Mouse (Mus musculus) forebrain, embryonic 16.5 days (tissue): ENCODE results near the gene Haus4. TPM values are rescaled to one million over a fixed set of nuclear protein-coding genes. Genes with fewer than 3 reads are reported as not detected.
A peak's percentile ranks its signal among the peaks of the same experiment; 100 is the strongest.

Experiments used
- ATAC-seq: fragments of 200-750 bp; cut with Nextera tagmentation; 2 replicates; pipeline ENCODE4 v1.8.0; 2017; ENCODE audit warnings: mild to moderate bottlenecking, moderate library complexity
- H3K27ac ChIP-seq: fragments of 300-500 bp; sonication (generic); 2 replicates; pipeline ENCODE4 v1.5.1; 2014; ENCODE audit warnings: low read length, control low read depth
- H3K27me3 ChIP-seq: fragments of 300-500 bp; sonication (generic); replicated peaks from 2 replicates; pipeline ENCODE4 v1.6.1; 2014; ENCODE audit warnings: low read length; ENCODE audit not compliant: control insufficient read depth, insufficient read depth
- H3K36me3 ChIP-seq: fragments of 300-500 bp; sonication (generic); 2 replicates; pipeline ENCODE4 v1.6.1; 2014; ENCODE audit not compliant: control insufficient read depth, insufficient read depth
- H3K4me1 ChIP-seq: fragments of 300-500 bp; sonication (generic); replicated peaks from 2 replicates; pipeline ENCODE4 v1.6.1; 2014; ENCODE audit warnings: low read length; ENCODE audit not compliant: control insufficient read depth, insufficient read depth
- H3K4me2 ChIP-seq: fragments of 300-500 bp; sonication (generic); 2 replicates; pipeline ENCODE4 v1.6.1; 2014; ENCODE audit warnings: mild to moderate bottlenecking, low read length, control low read depth
- H3K4me3 ChIP-seq: fragments of 300-500 bp; sonication (generic); replicated peaks from 2 replicates; pipeline ENCODE4 v1.5.1; 2014; ENCODE audit warnings: mild to moderate bottlenecking, low read length, control low read depth
- H3K9ac ChIP-seq: fragments of 300-500 bp; sonication (generic); replicated peaks from 2 replicates; pipeline ENCODE4 v1.6.1; 2014; ENCODE audit warnings: low read depth, low read length, control low read depth
- H3K9me3 ChIP-seq: fragments of 300-500 bp; sonication (generic); 2 replicates; pipeline ENCODE4 v1.6.1; 2016; ENCODE audit warnings: low read length; ENCODE audit not compliant: control insufficient read depth
- whole genome bisulfite sequencing: fragments of 180-500 bp; shearing (Covaris S2); extraction: QIAGEN DNeasy Blood & Tissue Kit; methylation state at CpG from one replicate; pipeline ENCODE4 v1.1.7; 2014; 5-methylcytosine and 5-hydroxymethylcytosine counted together
- polyA plus RNA-seq: library from polyadenylated mRNA; unstranded; fragments of >200 nt; fragmentation: Nextera tagmentation; extraction: Ambion mirVana; gene quantifications from 2 replicates; pipeline ENCODE4 v1.2.1, GENCODE M21; 2015

The Haus4 gene
- polyA plus RNA-seq, 1 experiment from 2014 or later, result 25.9 TPM

DNA sequence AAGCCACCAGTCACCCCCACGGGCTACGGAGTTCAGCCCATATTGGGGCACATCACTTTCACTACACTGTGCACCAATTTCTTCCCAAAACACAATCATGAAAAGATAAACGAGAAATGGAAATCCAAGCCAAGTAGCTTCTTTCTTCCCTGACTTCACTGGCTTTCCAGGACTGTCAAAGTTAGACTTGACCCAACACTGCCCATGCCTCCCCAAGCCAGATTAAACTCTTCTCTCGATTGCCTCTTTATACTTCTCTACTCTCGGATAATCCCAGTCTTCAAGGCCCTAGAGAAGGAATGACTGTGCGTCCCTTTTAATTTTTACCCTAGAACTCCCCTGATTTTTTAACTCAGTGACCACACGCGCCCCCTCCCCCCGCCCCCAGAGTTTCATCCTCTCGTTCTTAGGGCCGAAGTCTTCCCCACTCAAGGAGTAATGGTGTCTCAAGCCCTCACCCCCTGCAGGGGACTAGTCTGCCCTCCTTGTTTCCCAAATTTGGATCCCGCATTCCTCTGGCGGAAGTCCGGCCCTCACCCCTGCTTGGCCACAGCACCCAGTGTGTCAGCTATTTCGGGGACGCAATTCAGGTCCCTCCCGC, 37.6 kb downstream of the Haus4 start:
- peak overlapping the region; percentile 63 for H3K4me3 ChIP-seq
- peak overlapping the region; percentile 69 for H3K9ac ChIP-seq
- peak overlapping the region; percentile 85 for H3K4me2 ChIP-seq
- no peak; the same call in 1 of the 2 replicates for ATAC-seq
- 3% methylated on average over 17 of the region's 17 CpGs for WGBS
- H3K36me3 ChIP-seq, result peaks cover 22% of the 10 kb centered on the region
- H3K27ac ChIP-seq, result peak overlapping the region; percentile 48
- no peaks in the 10 kb centered on the region for H3K27me3 ChIP-seq
- peaks cover 3% of the 10 kb centered on the region; the same call in 1 of the 2 replicates for H3K9me3 ChIP-seq
- H3K4me1 ChIP-seq, result peaks cover 17% of the 10 kb centered on the region

DNA sequence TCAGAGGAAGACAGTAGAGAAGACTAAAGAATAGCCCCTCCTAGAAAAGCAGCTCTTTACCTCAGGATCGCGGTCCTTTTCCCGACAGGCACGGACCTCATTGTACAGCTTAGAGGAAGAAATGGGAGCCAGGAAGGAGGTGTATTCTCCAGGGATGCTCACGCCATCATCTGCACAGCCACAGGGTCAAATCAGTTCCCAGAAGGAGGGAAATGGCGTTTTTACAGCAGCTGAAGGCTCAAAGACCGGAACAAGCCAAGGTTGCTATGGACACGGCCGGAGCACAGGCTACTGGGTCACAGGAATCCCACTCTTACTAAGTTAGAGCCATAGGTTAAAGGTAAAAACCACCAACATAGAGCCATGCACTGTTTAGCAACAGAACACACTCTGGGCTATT, 44.6 kb downstream of the Haus4 start:
- Histone ChIP-seq H3K36me3 (peaks cover 63% of the 10 kb centered on the region), H3K27ac (no peak overlapping the region), H3K4me3 (no peak overlapping the region), H3K4me2 (no peak overlapping the region), H3K27me3 (no peaks in the 10 kb centered on the region), H3K4me1 (no peaks in the 10 kb centered on the region), H3K9ac (no peak overlapping the region), H3K9me3 (peaks cover 3% of the 10 kb centered on the region; the same call in 1 of the 2 replicates)
- ATAC-seq, result no peak
- WGBS, result 93% methylated on average over 9 of the region's 9 CpGs

DNA sequence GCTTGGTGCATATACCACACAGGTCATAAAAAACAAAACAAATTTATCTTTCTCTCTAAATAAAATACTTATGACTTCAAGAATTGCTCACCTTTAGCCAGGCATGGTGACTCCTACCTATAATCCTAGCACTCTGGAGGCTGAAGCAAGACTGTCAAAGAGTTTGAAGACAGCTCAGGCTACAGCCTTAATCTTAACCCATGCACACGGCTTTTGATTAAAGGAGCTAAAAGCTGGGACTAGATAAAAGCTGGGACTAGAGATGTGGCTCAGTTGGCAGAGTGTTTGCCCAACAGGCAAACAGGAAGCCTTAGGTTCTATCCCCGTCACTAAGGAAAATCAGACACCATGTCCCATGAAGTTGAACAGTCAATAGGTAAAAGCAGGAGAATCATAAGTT, 51.3 kb downstream of the Haus4 start:
- WGBS, result 86% methylated on average over 2 of the region's 2 CpGs
- Histone ChIP-seq H3K4me1 (no peaks in the 10 kb centered on the region), H3K36me3 (0 out of 2 replicates have a peak, but pooled peaks cover 13% of the 10 kb centered on the region), H3K9me3 (no peaks in the 10 kb centered on the region), H3K4me2 (no peak overlapping the region), H3K27me3 (no peaks in the 10 kb centered on the region), H3K4me3 (no peak overlapping the region), H3K27ac (no peak overlapping the region), H3K9ac (no peak overlapping the region)
- ATAC-seq, result no peak

DNA sequence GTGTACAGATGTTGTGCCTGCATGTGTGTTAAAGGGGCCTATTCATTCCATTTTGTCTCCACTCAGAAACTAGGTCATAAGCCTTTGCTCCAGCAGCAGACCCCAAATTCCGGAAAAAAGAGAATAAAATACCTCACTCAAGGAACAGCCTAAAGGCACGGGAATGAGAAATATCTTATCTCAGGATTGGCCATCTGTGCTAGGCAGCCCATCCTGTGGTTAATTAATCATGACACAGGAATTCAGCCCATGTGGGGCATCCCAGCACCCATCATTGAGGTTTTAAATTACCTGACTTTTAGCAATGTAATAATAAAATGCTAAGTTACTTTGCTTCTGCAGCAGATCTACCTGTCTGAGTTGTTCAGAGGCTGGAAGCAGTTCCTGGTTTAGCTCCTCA, 53.1 kb downstream of the Haus4 start:
- WGBS, result 84% methylated on average over 2 of the region's 2 CpGs
- Histone ChIP-seq H3K9me3 (no peaks in the 10 kb centered on the region), H3K36me3 (no peaks in the 10 kb centered on the region), H3K27me3 (no peaks in the 10 kb centered on the region), H3K4me2 (no peak overlapping the region), H3K27ac (no peak overlapping the region), H3K9ac (no peak overlapping the region), H3K4me1 (no peaks in the 10 kb centered on the region), H3K4me3 (no peak overlapping the region)
- ATAC-seq, result no peak

DNA sequence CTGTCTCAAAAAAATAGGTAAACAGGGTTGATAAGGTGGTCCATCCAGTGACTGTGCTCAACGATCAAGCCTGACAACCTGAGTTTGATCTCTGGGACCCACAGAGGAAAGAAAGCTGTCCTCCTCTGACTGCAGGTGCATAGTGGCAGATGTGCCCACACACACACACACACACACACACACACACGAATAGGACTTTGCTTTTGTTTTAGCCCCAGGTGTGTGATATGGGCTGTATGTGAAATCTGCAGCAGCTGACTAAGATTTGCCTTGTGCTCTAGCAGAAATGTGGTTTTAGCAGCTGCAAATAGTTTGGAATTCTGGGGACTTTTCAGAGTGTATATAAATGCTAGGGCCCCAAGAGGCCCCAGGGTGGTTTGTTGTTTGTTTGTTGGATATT, 55.1 kb downstream of the Haus4 start:
- H3K27me3 ChIP-seq, result no peaks in the 10 kb centered on the region
- no peak overlapping the region for H3K4me2 ChIP-seq
- 83% methylated on average over 2 of the region's 2 CpGs for WGBS
- no peak overlapping the region for H3K27ac ChIP-seq
- no peaks in the 10 kb centered on the region for H3K36me3 ChIP-seq
- no peak overlapping the region for H3K9ac ChIP-seq
- H3K9me3 ChIP-seq, result no peaks in the 10 kb centered on the region
- ATAC-seq, result no peak
- H3K4me1 ChIP-seq, result no peaks in the 10 kb centered on the region
- H3K4me3 ChIP-seq, result no peak overlapping the region

DNA sequence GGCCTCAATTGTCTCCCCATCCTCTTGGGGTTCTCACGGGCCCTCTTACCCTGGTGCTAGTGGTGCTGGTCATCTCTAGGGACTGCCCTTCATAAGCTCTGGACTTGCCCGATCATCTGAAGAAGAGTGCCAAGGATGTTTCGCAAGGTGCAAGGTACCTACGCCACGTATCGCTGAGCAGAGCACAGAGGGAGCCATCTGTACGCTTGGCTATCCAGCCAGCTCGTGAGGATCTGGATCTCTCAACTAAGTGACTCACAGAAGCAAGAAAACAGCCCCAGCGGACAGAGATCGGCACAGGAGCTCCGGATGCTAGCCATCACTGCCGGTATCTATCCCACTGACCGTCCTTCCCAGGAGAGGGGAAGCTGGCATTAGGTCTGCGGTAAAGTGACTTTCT, 57.7 kb downstream of the Haus4 start:
- Histone ChIP-seq H3K4me3 (no peak overlapping the region), H3K9me3 (no peaks in the 10 kb centered on the region), H3K36me3 (no peaks in the 10 kb centered on the region), H3K27ac (no peak overlapping the region), H3K9ac (no peak overlapping the region), H3K4me2 (no peak overlapping the region), H3K4me1 (no peaks in the 10 kb centered on the region), H3K27me3 (no peaks in the 10 kb centered on the region)
- no peak for ATAC-seq
- 87% methylated on average over 14 of the region's 14 CpGs for WGBS

DNA sequence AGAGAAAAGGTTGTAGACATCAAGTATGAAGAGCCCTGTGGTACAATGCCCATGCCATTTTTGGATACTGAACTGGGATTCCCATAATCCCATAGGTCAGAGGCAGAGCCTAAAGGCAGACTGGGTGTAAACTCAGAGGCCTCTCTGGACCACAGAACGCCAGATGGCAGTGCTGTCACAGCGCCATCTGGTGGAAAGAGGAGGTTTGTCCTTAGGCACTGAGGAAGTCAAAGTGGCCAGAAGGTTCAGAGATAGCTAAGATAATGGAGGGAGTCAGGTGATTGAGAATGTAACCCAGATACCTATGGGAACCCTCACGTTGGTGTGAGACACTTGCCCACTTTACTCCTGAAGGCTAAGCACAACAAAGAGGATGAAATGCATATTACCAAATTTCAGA, 60.2 kb downstream of the Haus4 start:
- no peak for ATAC-seq
- 2% methylated on average over 3 of the region's 3 CpGs for WGBS
- H3K9me3 ChIP-seq, result no peaks in the 10 kb centered on the region

DNA sequence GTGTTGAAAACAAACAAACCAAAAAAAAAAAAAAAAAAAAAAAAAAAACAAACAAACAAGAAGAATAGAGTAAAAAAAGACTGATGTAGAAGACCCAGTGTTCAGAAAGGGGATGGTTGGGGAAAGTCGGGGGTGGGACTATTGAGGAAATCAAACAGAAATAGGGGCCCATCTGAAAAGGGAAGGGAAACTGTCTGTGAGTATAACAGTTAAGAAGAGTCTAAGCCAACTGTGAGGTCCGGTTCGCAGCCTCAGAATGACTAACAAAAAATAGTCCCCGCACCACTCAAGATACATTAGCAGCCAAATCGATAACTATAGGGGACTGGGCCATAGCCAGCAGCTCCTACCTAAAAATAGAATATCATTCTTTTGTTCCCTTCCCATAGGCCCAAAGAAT, 61.2 kb downstream of the Haus4 start:
- WGBS, result 88% methylated on average over 5 of the region's 5 CpGs

More for the DNA sequence above, 60.2 kb downstream of the Haus4 start:
- no peak overlapping the region for H3K9ac ChIP-seq
- no peaks in the 10 kb centered on the region for H3K36me3 ChIP-seq
- H3K27ac ChIP-seq, result no peak overlapping the region
- no peak overlapping the region for H3K4me2 ChIP-seq
- no peaks in the 10 kb centered on the region for H3K4me1 ChIP-seq
- H3K27me3 ChIP-seq, result no peaks in the 10 kb centered on the region
- H3K4me3 ChIP-seq, result no peak overlapping the region

DNA sequence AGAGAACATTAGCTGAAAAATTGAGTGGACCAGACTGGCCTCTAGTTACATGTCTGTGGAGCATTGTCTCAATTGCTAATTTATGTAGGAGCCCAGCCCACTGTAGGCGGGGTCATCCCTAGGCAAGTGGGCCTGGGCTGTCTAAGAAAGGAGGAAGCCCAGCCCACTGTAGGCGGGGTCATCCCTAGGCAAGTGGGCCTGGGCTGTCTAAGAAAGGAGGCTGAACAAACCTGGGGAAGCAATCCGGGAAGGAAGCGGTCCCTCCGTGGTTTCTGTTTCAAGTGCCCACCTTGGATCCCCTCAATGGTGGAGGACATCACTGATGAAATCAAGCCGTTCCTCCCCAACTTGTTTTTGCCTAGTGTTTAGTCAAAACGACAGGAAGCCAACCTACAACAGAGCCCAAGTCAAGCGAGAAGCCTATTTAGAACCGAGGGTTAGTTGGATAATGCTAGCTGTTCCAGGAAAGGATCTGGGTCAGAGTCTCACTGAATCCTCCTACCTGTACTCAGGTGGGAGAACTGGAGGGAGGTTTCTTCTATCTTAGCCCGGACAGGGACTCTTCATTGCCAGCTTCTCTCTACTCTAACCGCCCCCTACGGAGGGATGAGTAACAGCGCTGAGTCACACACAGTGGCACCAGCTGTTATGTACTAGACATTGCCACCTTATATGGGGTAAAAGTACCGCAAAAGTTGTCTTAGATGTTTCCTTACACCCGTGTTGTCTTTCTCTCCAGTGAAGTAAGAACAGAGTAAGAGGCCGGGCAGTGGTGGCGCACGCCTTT, 61.9 kb downstream of the Haus4 start:
- no peak overlapping the region for H3K4me3 ChIP-seq
- no peaks in the 10 kb centered on the region for H3K36me3 ChIP-seq
- WGBS, result 66% methylated on average over 18 of the region's 18 CpGs
- no peak overlapping the region for H3K4me2 ChIP-seq
- peak; percentile 75 for ATAC-seq
- no peak overlapping the region for H3K9ac ChIP-seq
- no peaks in the 10 kb centered on the region for H3K9me3 ChIP-seq
- no peaks in the 10 kb centered on the region for H3K4me1 ChIP-seq
- no peaks in the 10 kb centered on the region for H3K27me3 ChIP-seq
- no peak overlapping the region for H3K27ac ChIP-seq

More for the DNA sequence above, 61.2 kb downstream of the Haus4 start:
- no peak overlapping the region for H3K9ac ChIP-seq
- H3K27me3 ChIP-seq, result no peaks in the 10 kb centered on the region
- H3K36me3 ChIP-seq, result no peaks in the 10 kb centered on the region
- H3K4me2 ChIP-seq, result no peak overlapping the region
- no peak for ATAC-seq
- no peaks in the 10 kb centered on the region for H3K4me1 ChIP-seq
- no peak overlapping the region for H3K4me3 ChIP-seq
- H3K9me3 ChIP-seq, result no peaks in the 10 kb centered on the region
- H3K27ac ChIP-seq, result no peak overlapping the region
